Mouse (Mus musculus) brain, embryonic 14.5 days (tissue): Measurements from ENCODE around the gene Tmco4.

Experiments
- CTCF ChIP-seq: fragments of 200-500 bp; IDR thresholded peaks from 2 replicates; pipeline ENCODE4 v1.5.1; 2012; ENCODE audit warnings: inconsistent platforms, mild to moderate bottlenecking, moderate library complexity, borderline replicate concordance; ENCODE audit not compliant: insufficient read depth, insufficient read length; ENCODE audit errors: extremely low read depth
- POLR2A ChIP-seq: fragments of 200-500 bp; IDR thresholded peaks from 2 replicates; pipeline ENCODE4 v1.6.1; 2012; ENCODE audit warnings: mild to moderate bottlenecking, inconsistent platforms, borderline replicate concordance; ENCODE audit not compliant: poor library complexity, insufficient read depth, insufficient read length, severe bottlenecking; ENCODE audit errors: extremely low read depth

- TF ChIP-seq CTCF (no peak), POLR2A (no peak)
Measured at GRCm38 (mm10) chr4:139007981-139008536, 35.4 kb downstream of the Tmco4 start.
